In the genomic region with DNA sequence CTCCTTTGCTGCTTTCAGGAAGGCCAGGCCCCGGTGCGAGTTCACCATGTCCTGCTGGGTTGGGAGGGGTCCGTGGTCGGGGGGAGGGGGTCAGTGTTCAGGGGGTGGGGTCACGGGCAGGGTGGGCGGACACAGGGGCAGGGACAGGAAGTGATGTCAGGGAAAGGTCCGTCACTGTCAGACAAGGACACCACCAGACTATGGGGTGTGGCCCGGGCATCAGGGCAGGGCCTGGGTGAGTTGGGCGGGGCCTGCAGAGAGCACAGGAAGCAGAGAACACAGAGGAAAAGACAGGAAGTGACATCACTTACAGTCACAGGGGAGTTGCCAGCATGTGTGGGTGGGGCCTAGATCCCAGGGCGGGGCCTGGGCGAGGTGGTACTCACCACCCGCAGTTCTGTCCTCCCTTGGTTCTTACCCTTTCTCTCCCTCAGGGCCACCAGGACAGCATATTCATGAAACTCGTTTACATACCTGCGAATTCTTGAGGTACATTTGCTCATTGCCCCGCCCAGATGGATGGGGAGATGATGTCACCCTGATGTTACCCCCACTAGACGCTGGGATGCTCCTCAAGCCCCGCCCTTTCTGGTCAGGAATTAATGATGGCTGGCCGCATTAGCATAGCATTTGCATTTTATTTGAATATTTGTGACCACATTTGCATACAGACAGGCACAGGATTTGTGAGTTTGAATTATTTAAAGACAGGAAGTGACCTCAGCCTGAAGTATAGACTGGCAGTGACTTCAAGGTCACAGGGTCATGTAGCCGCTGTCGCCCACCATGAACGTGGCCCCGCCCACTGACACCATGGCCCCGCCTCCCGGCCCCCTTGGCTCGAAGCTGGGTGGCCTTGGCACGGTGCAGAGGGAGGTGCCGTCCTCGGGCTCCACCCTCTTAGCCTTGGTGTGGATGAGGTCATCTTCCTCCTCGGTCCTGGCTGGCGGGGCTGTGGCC, we compare ENCODE assay signal across 10 mouse cellular contexts. TPM values are rescaled to one million over a fixed set of nuclear protein-coding genes. Genes with fewer than 3 reads are reported as not detected.
DNase-seq lines count a peak whose midpoint lies in the region; ATAC-seq and TF ChIP-seq lines count a peak whose summit lies in the region.
"Had no signal": no experiment of that assay in that cellular context is flagged by ENCODE, and none has a peak within 500 bp of the region (broad histone marks: within the 10 kb centered on the region; RNA-seq: fewer than 3 reads in every experiment).

No protein-coding gene starts in this region.

- H3K4me3 ChIP-seq in G1E (ENCODE audit: low read depth, low read length): no peak overlapping the region; the same call in 1 of the 2 replicates
- no peak overlapping the region for H3K4me3 ChIP-seq in hindbrain, postnatal 0 days (ENCODE audit: low read length)
- H3K4me3 ChIP-seq in midbrain, embryonic 10.5 days: no peak overlapping the region
- H3K4me3 ChIP-seq: limb, embryonic 13.5 days; neural tube, embryonic 12.5 days had no signal

- peaks cover 13% of the 10 kb centered on the region for H3K4me1 ChIP-seq in G1E (ENCODE audit: insufficient read depth, low read depth, low read length)
- H3K4me1 ChIP-seq in hindbrain, postnatal 0 days (ENCODE audit: insufficient read depth, low read length): no peaks in the 10 kb centered on the region
- H3K4me1 ChIP-seq in midbrain, embryonic 10.5 days: 0 out of 2 replicates have a peak, but pooled peaks cover 5% of the 10 kb centered on the region
- H3K4me1 ChIP-seq: limb, embryonic 13.5 days; neural tube, embryonic 12.5 days had no signal

- H3K9ac ChIP-seq in hindbrain, postnatal 0 days (replicated peaks; ENCODE audit: low read length): no peak overlapping the region
- H3K9ac ChIP-seq: limb, embryonic 13.5 days; neural tube, embryonic 12.5 days had no signal

- peak; percentile 53 for DNase-seq in CD4-positive, CD25-positive, alpha-beta regulatory T cell, adult 2 months (ENCODE audit: low read depth, low spot score)
- peak; percentile 10 to 13 for DNase-seq in left cerebral cortex, adult 9 months (ENCODE audit: low spot score in 2 of 2)
- no peak for DNase-seq in left cerebral cortex, postnatal 25 days (ENCODE audit: low spot score in 2 of 2)
- peak; percentile 2 for DNase-seq in G1E (ENCODE audit: low spot score)
- DNase-seq in mesoderm, embryonic 11.5 days (ENCODE audit: low read depth, low spot score): peak; percentile 5
- DNase-seq in hindbrain, postnatal 0 days (ENCODE audit: low spot score): no peak
- DNase-seq in midbrain, embryonic 10.5 days (ENCODE audit: low spot score): no peak

- peaks cover 55% of the 10 kb centered on the region for H3K36me3 ChIP-seq in G1E (replicated peaks)
- H3K36me3 ChIP-seq in hindbrain, postnatal 0 days (ENCODE audit: insufficient read depth, low read length): no peaks in the 10 kb centered on the region
- peaks cover 18% of the 10 kb centered on the region for H3K36me3 ChIP-seq in midbrain, embryonic 10.5 days

- H3K4me2 ChIP-seq in hindbrain, postnatal 0 days (ENCODE audit: low read depth, low read length): no peak overlapping the region
- H3K4me2 ChIP-seq: limb, embryonic 13.5 days; neural tube, embryonic 12.5 days had no signal

- H3K27ac ChIP-seq in hindbrain, postnatal 0 days: no peak overlapping the region
- no peak overlapping the region for H3K27ac ChIP-seq in midbrain, embryonic 10.5 days (replicated peaks)
- H3K27ac ChIP-seq: limb, embryonic 13.5 days; neural tube, embryonic 12.5 days had no signal

- TF ChIP-seq CTCF in G1E (IDR thresholded peaks at IDR 0.05; ENCODE audit: low read depth, low read length): no peak
- TF ChIP-seq CTCF in hindbrain, postnatal 0 days (IDR thresholded peaks at IDR 0.05; ENCODE audit: low read depth): no peak

- 90% methylated on average over 30 of the region's 30 CpGs for WGBS in hindbrain, postnatal 0 days
- 86% methylated on average over 30 of the region's 30 CpGs for WGBS in midbrain, embryonic 10.5 days

- no peaks in the 10 kb centered on the region; the same call in 1 of the 2 replicates for H3K27me3 ChIP-seq in G1E (ENCODE audit: insufficient read depth, low read length)
- H3K27me3 ChIP-seq in hindbrain, postnatal 0 days (ENCODE audit: insufficient read depth, low read length): no peaks in the 10 kb centered on the region
- no peaks in the 10 kb centered on the region for H3K27me3 ChIP-seq in midbrain, embryonic 10.5 days (ENCODE audit: low read depth, poor library complexity, severe bottlenecking)
- H3K27me3 ChIP-seq: limb, embryonic 13.5 days; neural tube, embryonic 12.5 days had no signal

- H3K9me3 ChIP-seq in G1E (replicated peaks): peaks cover 70% of the 10 kb centered on the region
- peaks cover 7% of the 10 kb centered on the region for H3K9me3 ChIP-seq in hindbrain, postnatal 0 days (ENCODE audit: low read length)
- H3K9me3 ChIP-seq in midbrain, embryonic 10.5 days (replicated peaks): peaks cover 75% of the 10 kb centered on the region

- intact Hi-C loops in left cerebral cortex, postnatal 25 days (cut with DNase I): loop anchor here (5.0 to 10.0 kb wide), 3 partner anchors 198 to 1282 kb away; a partner anchor contains a TSS

- ATAC-seq in CD4-positive, CD25-positive, alpha-beta regulatory T cell, adult 4 months: no peak
- ATAC-seq in G1E (ENCODE audit: extremely low read depth, insufficient number of reproducible peaks, low FRiP score, poor library complexity, severe bottlenecking): no peak
- ATAC-seq in hindbrain, postnatal 0 days: no peak

RNA-seq across cellular contexts. Expression of a gene that starts 4.4 kb away (rescaled TPM):
- polyA plus RNA-seq in CD4-positive, CD25-positive, alpha-beta regulatory T cell, adult 4 months (2017; shearing (Covaris generic)): 1 to 10 TPM; 6.2 to 7.2 TPM
- total RNA-seq in left cerebral cortex, postnatal 25 days (2021): 10 to 100 TPM; 32.8 to 36.9 TPM
- total RNA-seq in G1E (2014; fragmentation: Nextera tagmentation) (3.2 and 4.2 TPM in 2 replicates), G1E (2017) (4.0 and 6.2 TPM in 2 replicates)
- polyA plus RNA-seq in G1E (2012): 37.4 and 52.7 TPM in 2 replicates
- 30.3 and 37.7 TPM in 2 replicates for total RNA-seq in hindbrain, postnatal 0 days (2014; rRNA removed)
- 28.6 and 29.0 TPM in 2 replicates for polyA plus RNA-seq in hindbrain, postnatal 0 days (2015; fragmentation: Nextera tagmentation; extraction: Ambion mirVana)
- 3.7 and 3.9 TPM in 2 replicates for polyA plus RNA-seq in midbrain, embryonic 10.5 days (2016; fragmentation: Nextera tagmentation; extraction: Ambion mirVana)

Comparison
In these comparisons a context has a peak if more than half of its experiments do, and no peak if none do; other contexts are left out.
1. DNase-seq: peak in CD4-positive, CD25-positive, alpha-beta regulatory T cell, adult 2 months (single experiment), left cerebral cortex, adult 9 months (2 of 2), G1E (single experiment) and mesoderm, embryonic 11.5 days (single experiment); none in left cerebral cortex, postnatal 25 days (0 of 2), hindbrain, postnatal 0 days (single experiment) and midbrain, embryonic 10.5 days (single experiment).